Mouse (Mus musculus) embryonic facial prominence, embryonic 11.5 days (tissue): Measurements from ENCODE around the gene Rbbp4. TPM values are rescaled to one million over a fixed set of nuclear protein-coding genes. Genes with fewer than 3 reads are reported as not detected.

ENCODE experiments used
- ATAC-seq: fragments of 200-750 bp; cut with Nextera tagmentation; replicated peaks from 2 replicates; pipeline ENCODE4 v1.8.0; 2017; ENCODE audit warnings: low read depth; ENCODE audit not compliant: insufficient number of reproducible peaks, low FRiP score, low TSS enrichment
- DNase-seq: peaks from one replicate; pipeline ENCODE4 v3.0.0-alpha.2; 2015; ENCODE audit warnings: low spot score
- H3K27ac ChIP-seq: fragments of 300-500 bp; sonication (generic); replicated peaks from 2 replicates; pipeline ENCODE4 v1.5.1; 2014; ENCODE audit warnings: mild to moderate bottlenecking, low read depth, low read length, control low read depth
- H3K27me3 ChIP-seq: fragments of 300-500 bp; sonication (generic); 2 replicates; pipeline ENCODE4 v1.6.1; 2014; ENCODE audit warnings: mild to moderate bottlenecking, low read length, moderate library complexity, mixed read lengths; ENCODE audit not compliant: control insufficient read depth, insufficient read depth
- H3K36me3 ChIP-seq: fragments of 300-500 bp; sonication (generic); replicated peaks from 2 replicates; pipeline ENCODE4 v1.6.1; 2014; ENCODE audit warnings: low read depth, mild to moderate bottlenecking, low read length, moderate library complexity, mixed read lengths; ENCODE audit not compliant: control insufficient read depth, insufficient read depth
- H3K4me1 ChIP-seq: fragments of 300-500 bp; sonication (generic); 2 replicates; pipeline ENCODE4 v1.6.1; 2014; ENCODE audit warnings: low read length, mixed read lengths; ENCODE audit not compliant: control insufficient read depth, insufficient read depth
- H3K4me2 ChIP-seq: fragments of 300-500 bp; sonication (generic); 2 replicates; pipeline ENCODE4 v1.6.1; 2014; ENCODE audit warnings: low read depth, mild to moderate bottlenecking, control low read depth, low read length, moderate library complexity
- H3K4me3 ChIP-seq: fragments of 300-500 bp; sonication (generic); 2 replicates; pipeline ENCODE4 v1.5.1; 2014; ENCODE audit warnings: low read depth, low read length, control low read depth
- H3K9ac ChIP-seq: fragments of 300-500 bp; sonication (generic); replicated peaks from 2 replicates; pipeline ENCODE4 v1.6.1; 2014; ENCODE audit warnings: mild to moderate bottlenecking, control low read depth, low read length
- H3K9me3 ChIP-seq: fragments of 300-500 bp; sonication (generic); replicated peaks from 2 replicates; pipeline ENCODE4 v1.6.1; 2016; ENCODE audit warnings: mild to moderate bottlenecking, low read length, inconsistent platforms, mixed read lengths; ENCODE audit not compliant: control insufficient read depth
- WGBS: fragments of 180-500 bp; shearing (Covaris S2); extraction: QIAGEN DNeasy Blood & Tissue Kit; methylation state at CpG from one replicate; pipeline ENCODE4 v1.1.7; 2014; 5-methylcytosine and 5-hydroxymethylcytosine counted together
- polyA plus RNA-seq: library from polyadenylated mRNA; unstranded; fragments of >200 nt; fragmentation: Nextera tagmentation; extraction: Ambion mirVana; gene quantifications from 2 replicates; pipeline ENCODE4 v1.2.1, GENCODE M21; 2014

The Rbbp4 gene
- polyA plus RNA-seq, 1 experiment from 2014 or later, result 661 TPM

GRCm38 (mm10) chr4:129346481-129347154 is 11.4 kb upstream of the Rbbp4 start:
- H3K4me3 ChIP-seq, result no peak overlapping the region
- DNase-seq (no peak), ATAC-seq (no peak)
- H3K9me3 ChIP-seq, result no peaks in the 10 kb centered on the region
- 88% methylated on average over 15 of the region's 15 CpGs for WGBS
- no peak overlapping the region for H3K9ac ChIP-seq
- no peaks in the 10 kb centered on the region for H3K4me1 ChIP-seq
- no peak overlapping the region for H3K4me2 ChIP-seq
- H3K36me3 ChIP-seq, result no peaks in the 10 kb centered on the region; the same call in none of the 2 replicates
- H3K27ac ChIP-seq, result no peak overlapping the region
- H3K27me3 ChIP-seq, result no peaks in the 10 kb centered on the region

DNA sequence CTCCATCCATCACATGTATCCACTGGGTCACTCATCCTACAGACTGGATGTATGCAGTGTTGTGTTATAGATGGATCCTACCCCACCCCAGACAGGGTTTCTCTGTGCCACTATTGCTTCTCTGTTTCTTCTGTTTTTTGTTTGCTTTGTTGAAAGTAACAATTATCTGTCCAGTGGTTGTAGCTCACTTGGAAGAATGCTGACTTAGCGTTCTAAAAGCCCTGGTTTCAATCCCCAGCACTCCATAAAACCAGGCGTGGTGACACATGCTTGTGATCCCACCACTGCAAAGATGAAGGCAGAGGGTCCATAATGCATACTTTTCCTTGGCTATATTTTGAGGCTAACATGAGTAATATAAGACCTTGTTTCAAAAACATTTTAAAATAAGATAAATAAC is 7.5 kb upstream of the Rbbp4 start:
- H3K36me3 ChIP-seq, result no peaks in the 10 kb centered on the region; the same call in none of the 2 replicates
- no peaks in the 10 kb centered on the region for H3K27me3 ChIP-seq
- H3K4me3 ChIP-seq, result no peak overlapping the region
- H3K4me1 ChIP-seq, result no peaks in the 10 kb centered on the region
- no peak for DNase-seq
- ATAC-seq, result no peak
- H3K4me2 ChIP-seq, result no peak overlapping the region
- WGBS, result 89% methylated on average over 2 of the region's 2 CpGs
- no peak overlapping the region for H3K27ac ChIP-seq
- no peak overlapping the region for H3K9ac ChIP-seq
- no peaks in the 10 kb centered on the region for H3K9me3 ChIP-seq

- 92% methylated on average over 1 of the region's 1 CpGs for WGBS
- Histone ChIP-seq H3K4me1 (no peaks in the 10 kb centered on the region), H3K9ac (no peak overlapping the region), H3K36me3 (no peaks in the 10 kb centered on the region; the same call in none of the 2 replicates), H3K4me3 (no peak overlapping the region), H3K27me3 (no peaks in the 10 kb centered on the region), H3K4me2 (no peak overlapping the region), H3K9me3 (no peaks in the 10 kb centered on the region), H3K27ac (no peak overlapping the region)
- peak; percentile 26 for DNase-seq
- no peak for ATAC-seq
Measured at GRCm38 (mm10) chr4:129341888-129342287, 6.7 kb upstream of the Rbbp4 start.

- ATAC-seq (no peak), DNase-seq (no peak)
- H3K36me3 ChIP-seq, result no peaks in the 10 kb centered on the region; the same call in 1 of the 2 replicates
- H3K27me3 ChIP-seq, result no peaks in the 10 kb centered on the region
- H3K27ac ChIP-seq, result no peak overlapping the region
- H3K4me2 ChIP-seq, result no peak overlapping the region
- H3K9me3 ChIP-seq, result no peaks in the 10 kb centered on the region
- H3K9ac ChIP-seq, result no peak overlapping the region
- WGBS, result 94% methylated on average over 3 of the region's 3 CpGs
- H3K4me1 ChIP-seq, result no peaks in the 10 kb centered on the region
- H3K4me3 ChIP-seq, result no peak overlapping the region
Measured at GRCm38 (mm10) chr4:129339743-129340142, 4.6 kb upstream of the Rbbp4 start.

- no peak for ATAC-seq
- 50% methylated on average over 14 of the region's 14 CpGs for WGBS
- Histone ChIP-seq H3K36me3 (no peaks in the 10 kb centered on the region; the same call in 1 of the 2 replicates), H3K9ac (peak overlapping the region; percentile 78), H3K4me2 (peak overlapping the region; percentile 57), H3K4me1 (peaks cover 1% of the 10 kb centered on the region; the same call in 1 of the 2 replicates), H3K27ac (peak overlapping the region; percentile 94), H3K27me3 (no peaks in the 10 kb centered on the region), H3K4me3 (peak overlapping the region; percentile 95), H3K9me3 (no peaks in the 10 kb centered on the region)
- DNase-seq, result no peak
Measured at GRCm38 (mm10) chr4:129336291-129336690, 1.1 kb upstream of the Rbbp4 start.

- Histone ChIP-seq H3K4me3 (peak overlapping the region; percentile 95), H3K27me3 (no peaks in the 10 kb centered on the region), H3K27ac (peak overlapping the region; percentile 97), H3K4me2 (peak overlapping the region; percentile 55), H3K4me1 (peaks cover 3% of the 10 kb centered on the region; the same call in 1 of the 2 replicates), H3K9me3 (no peaks in the 10 kb centered on the region), H3K36me3 (peaks cover 4% of the 10 kb centered on the region; the same call in 1 of the 2 replicates), H3K9ac (peak overlapping the region; percentile 99)
- peak; percentile 32 for ATAC-seq
- no peak for DNase-seq
- under 1% methylated on average over 62 of the region's 62 CpGs for WGBS
Measured at GRCm38 (mm10) chr4:129334677-129335215, 424 bp downstream of the Rbbp4 start.

GRCm38 (mm10) chr4:129332846-129333245 is 2.3 kb downstream of the Rbbp4 start:
- H3K9ac ChIP-seq, result no peak overlapping the region
- H3K27ac ChIP-seq, result no peak overlapping the region
- WGBS, result 49% methylated on average over 1 of the region's 1 CpGs
- no peaks in the 10 kb centered on the region for H3K9me3 ChIP-seq
- no peak for ATAC-seq
- no peak overlapping the region; the same call in 1 of the 2 replicates for H3K4me3 ChIP-seq
- H3K36me3 ChIP-seq, result peaks cover 10% of the 10 kb centered on the region
- H3K4me1 ChIP-seq, result peaks cover 3% of the 10 kb centered on the region; the same call in 1 of the 2 replicates
- no peak for DNase-seq
- H3K27me3 ChIP-seq, result no peaks in the 10 kb centered on the region
- peak overlapping the region; percentile 17 for H3K4me2 ChIP-seq

DNA sequence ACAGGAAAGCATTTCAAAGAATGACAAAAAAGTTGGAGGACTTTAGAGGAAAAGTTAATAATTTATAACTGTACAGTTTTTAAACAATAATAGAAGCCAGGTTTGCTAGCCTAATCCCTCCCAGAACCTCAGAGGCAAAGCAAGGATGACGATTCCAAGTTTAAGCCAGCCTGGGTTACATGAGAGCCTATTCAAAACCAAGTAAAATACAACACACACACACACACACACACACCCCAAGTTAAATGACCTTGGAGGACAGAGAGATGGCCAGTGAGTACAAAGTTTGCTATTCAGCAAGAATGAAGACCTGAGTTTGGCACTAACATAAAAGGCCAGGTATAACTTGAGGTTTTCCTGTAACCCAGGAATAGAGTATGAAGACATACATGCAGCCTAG is 9.0 kb downstream of the Rbbp4 start:
- no peaks in the 10 kb centered on the region for H3K27me3 ChIP-seq
- ATAC-seq (no peak), DNase-seq (no peak)
- H3K9me3 ChIP-seq, result no peaks in the 10 kb centered on the region
- peaks cover 17% of the 10 kb centered on the region for H3K36me3 ChIP-seq
- H3K4me1 ChIP-seq, result peaks cover 1% of the 10 kb centered on the region; the same call in 1 of the 2 replicates
- 90% methylated on average over 1 of the region's 1 CpGs for WGBS
- H3K27ac ChIP-seq, result no peak overlapping the region
- no peak overlapping the region for H3K4me3 ChIP-seq
- no peak overlapping the region for H3K4me2 ChIP-seq
- no peak overlapping the region for H3K9ac ChIP-seq
